Mouse (Mus musculus): Measurements from ENCODE around the gene Pkig. TPM values are rescaled to one million over a fixed set of nuclear protein-coding genes. Genes with fewer than 3 reads are reported as not detected.
A peak's percentile ranks its signal among the peaks of the same experiment; 100 is the strongest.

Gene Pkig
- total and polyA plus RNA-seq, 3 experiments, result 79.5 to 160 TPM; not detected in 1

DNA sequence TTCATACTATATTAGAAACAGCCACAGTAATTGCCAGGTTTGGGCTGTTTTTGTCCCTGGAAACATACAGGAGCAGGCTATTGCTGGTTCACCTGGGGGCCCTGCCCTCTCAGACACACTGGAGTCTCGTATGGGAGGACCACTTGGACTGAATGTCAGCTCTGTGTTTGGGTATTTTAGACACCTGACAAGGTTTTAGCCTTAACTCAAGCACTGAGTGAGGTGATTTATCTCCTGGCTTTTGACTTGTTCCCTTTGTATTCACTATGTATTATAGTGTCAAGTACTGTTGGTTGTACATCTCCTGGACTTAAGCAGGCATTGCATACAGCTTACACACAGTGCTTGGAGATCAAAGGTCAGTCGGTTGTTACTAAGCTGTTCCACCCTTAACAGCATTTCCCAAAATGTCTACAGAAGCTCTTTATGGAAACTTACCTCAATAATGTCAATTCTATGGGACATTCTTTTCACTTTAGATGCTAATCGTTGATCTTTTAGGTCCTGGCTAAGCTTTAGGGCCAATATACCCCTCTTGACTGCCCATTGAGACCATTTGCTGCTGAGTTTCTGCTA lies 41.4 kb upstream of the Pkig start (continued):
- TF ChIP-seq BHLHE40 (IDR thresholded peaks at IDR 0.05; ENCODE audit: borderline replicate concordance, low read depth, low read length), result 0 out of 2 replicates have a peak, but pooled peaks have one; percentile 26
- TF ChIP-seq MEF2A (IDR thresholded peaks at IDR 0.05; ENCODE audit: extremely low read depth, insufficient replicate concordance, low read depth, low read length, poor library complexity, severe bottlenecking), result no peak
- no peak for TF ChIP-seq TBP (IDR thresholded peaks at IDR 0.05; ENCODE audit: low read depth, low read length)
- TF ChIP-seq ZKSCAN1 (IDR thresholded peaks at IDR 0.05; ENCODE audit: low read depth, low read length), result 0 out of 2 replicates have a peak, but pooled peaks have one; percentile 31
- TF ChIP-seq POLR2AphosphoS2 (IDR thresholded peaks at IDR 0.05; ENCODE audit: low read length), result peak; percentile 82
- TF ChIP-seq SIN3A (IDR thresholded peaks at IDR 0.05; ENCODE audit: low read length), result no peak
- no peak for TF ChIP-seq MYC (IDR thresholded peaks at IDR 0.05; ENCODE audit: low read depth, low read length)
- TF ChIP-seq E2F4 (IDR thresholded peaks at IDR 0.05; ENCODE audit: borderline replicate concordance, low read depth, low read length), result no peak
- no peak for TF ChIP-seq MXI1 (IDR thresholded peaks at IDR 0.05; ENCODE audit: low read depth, low read length)
- TF ChIP-seq JUND (IDR thresholded peaks at IDR 0.05; ENCODE audit: low read depth, low read length), result no peak
- no peak for TF ChIP-seq USF1 (IDR thresholded peaks at IDR 0.05; ENCODE audit: low read depth, low read length)
- TF ChIP-seq ZNF384 (IDR thresholded peaks at IDR 0.05; ENCODE audit: low read depth, low read length), result no peak
- 0 out of 2 replicates have a peak, but pooled peaks have one; percentile 24 for TF ChIP-seq MAZ (IDR thresholded peaks at IDR 0.05; ENCODE audit: low read depth, low read length)
- TF ChIP-seq ETS1 (IDR thresholded peaks at IDR 0.05; ENCODE audit: low read depth, low read length), result no peak

DNA sequence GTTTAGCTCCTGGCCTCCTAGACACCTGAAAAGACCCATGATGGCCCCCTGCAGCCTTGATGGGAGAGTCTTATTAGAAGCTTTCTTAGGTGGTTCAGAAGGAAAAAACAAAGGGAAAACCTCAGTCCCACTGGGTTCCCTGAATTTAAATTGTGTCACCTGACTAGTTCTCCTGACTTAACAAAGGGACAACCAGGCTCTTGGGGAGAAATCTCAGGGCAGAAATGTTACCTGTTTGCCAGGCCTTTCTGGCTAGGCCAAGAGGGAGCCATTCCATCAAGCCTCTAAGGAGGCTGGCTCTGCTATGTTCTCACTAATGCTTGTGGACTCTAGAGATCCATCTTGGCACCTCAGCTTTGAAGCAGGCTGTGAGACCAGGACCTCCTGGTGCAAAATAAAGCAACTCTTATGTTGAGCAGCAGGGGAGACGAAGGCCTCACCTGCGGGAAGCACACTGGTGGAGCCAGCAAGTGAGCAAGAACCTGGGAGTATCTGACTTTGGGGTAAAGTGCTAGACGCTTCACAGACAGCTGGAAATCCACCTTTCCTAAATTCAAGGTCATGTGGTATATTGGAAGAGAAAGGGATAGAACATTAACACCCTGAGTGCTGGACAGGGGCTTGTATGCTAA lies 40.8 kb upstream of the Pkig start:
- Histone ChIP-seq H3K9ac (ENCODE audit: control insufficient read depth, low read depth, low read length, poor library complexity, severe bottlenecking) (no peak overlapping the region), H3K27ac (ENCODE audit: control insufficient read depth, low read depth, low read length) (no peak overlapping the region), H3K4me1 (ENCODE audit: control insufficient read depth in 1 of 2, insufficient read depth in 2 of 2, low read length in 2 of 2) (no peaks in the 10 kb centered on the region), H3K36me3 (ENCODE audit: control insufficient read depth in 1 of 2, insufficient read depth in 2 of 2, low read length in 2 of 2) (peaks cover 0 to 19% of the 10 kb centered on the region in 2 experiments; a peak in 3 of 4 replicates), H3K4me3 (ENCODE audit: control insufficient read depth in 1 of 2, insufficient read depth in 1 of 2, low read depth in 2 of 2, low read length in 2 of 2) (no peak overlapping the region), H3K9me3 (replicated peaks; ENCODE audit: insufficient read depth, low read length) (no peaks in the 10 kb centered on the region), H3K79me2 (ENCODE audit: control insufficient read depth, insufficient read depth, low read length, poor library complexity) (no peaks in the 10 kb centered on the region), H3K27me3 (ENCODE audit: control insufficient read depth in 1 of 2, insufficient read depth in 2 of 2, low read length in 2 of 2) (no peaks in the 10 kb centered on the region)
- peak; percentile 45 for DNase-seq (ENCODE audit: low read depth, low spot score)
- no peak for TF ChIP-seq RAD21 (IDR thresholded peaks at IDR 0.05; ENCODE audit: low read depth, low read length)
- no peak for TF ChIP-seq MAX (IDR thresholded peaks at IDR 0.05; ENCODE audit: low read length)
- peak; percentile 66; the same call in 1 of the 2 replicates for TF ChIP-seq POLR2AphosphoS2 (IDR thresholded peaks at IDR 0.05; ENCODE audit: low read length)
- TF ChIP-seq CHD2 (IDR thresholded peaks at IDR 0.05; ENCODE audit: low read length), result peak; percentile 6; the same call in 1 of the 2 replicates
- 0 out of 4 replicates have a peak, but pooled peaks of 1 of the 2 experiments have one; percentile 5 for TF ChIP-seq USF2 (IDR thresholded peaks at IDR 0.05; ENCODE audit: borderline replicate concordance in 1 of 2, insufficient read depth in 1 of 2, low read depth in 1 of 2, low read length in 2 of 2)
- TF ChIP-seq BHLHE40 (IDR thresholded peaks at IDR 0.05; ENCODE audit: borderline replicate concordance, low read depth, low read length), result 0 out of 2 replicates have a peak, but pooled peaks have one; percentile 1
